Comparison of ENCODE assay signal across 8 mouse cellular contexts in genomic region chr4:138504632-138505101, GRCm38 (mm10). TPM values are rescaled to one million over a fixed set of nuclear protein-coding genes. Genes with fewer than 3 reads are reported as not detected.
DNase-seq lines count a peak whose midpoint lies in the region; ATAC-seq lines count a peak whose summit lies in the region.

No protein-coding gene starts in this region.

- H3K4me3 ChIP-seq in midbrain, embryonic 14.5 days (replicated peaks; ENCODE audit: low read depth, low read length): peak overlapping the region; percentile 17

- peak overlapping the region; percentile 85 for H3K27ac ChIP-seq in midbrain, embryonic 14.5 days (replicated peaks; ENCODE audit: low read depth, low read length)

- H3K9ac ChIP-seq in midbrain, embryonic 14.5 days (replicated peaks; ENCODE audit: low read length): peak overlapping the region; percentile 31; the same call in 1 of the 2 replicates

- no peaks in the 10 kb centered on the region for H3K36me3 ChIP-seq in midbrain, embryonic 14.5 days (ENCODE audit: control insufficient read depth, insufficient read depth, low read length)

- peak; percentile 87 for ATAC-seq in midbrain, embryonic 14.5 days (ENCODE audit: low FRiP score, low TSS enrichment)
- no peak for ATAC-seq in megakaryocyte, adult 5-6 weeks (ENCODE audit: poor library complexity, severe bottlenecking)

- 0% methylated on average over 16 of the region's 16 CpGs for WGBS in midbrain, embryonic 14.5 days

- H3K27me3 ChIP-seq in midbrain, embryonic 14.5 days (ENCODE audit: control insufficient read depth, insufficient read depth, low read length): no peaks in the 10 kb centered on the region

- H3K9me3 ChIP-seq in midbrain, embryonic 14.5 days (ENCODE audit: control insufficient read depth, low read length): no peaks in the 10 kb centered on the region

- H3K4me2 ChIP-seq in midbrain, embryonic 14.5 days (ENCODE audit: low read length): peak overlapping the region; percentile 47

- peaks cover 19% of the 10 kb centered on the region for H3K4me1 ChIP-seq in midbrain, embryonic 14.5 days (ENCODE audit: control insufficient read depth, insufficient read depth, low read length)

- DNase-seq in brain, adult 2 months (ENCODE audit: low read depth, low spot score): peak; percentile 96
- DNase-seq in embryo, embryonic 9.5 days (ENCODE audit: extremely low spot score): peak; percentile 44
- DNase-seq in heart, adult 8-10 months (ENCODE audit: low spot score): peak; percentile 32
- DNase-seq in layer of hippocampus, adult 9-11 months: peak; percentile 89
- DNase-seq in midbrain, embryonic 14.5 days: peak; percentile 87
- DNase-seq in thymus, postnatal 4 days: no peak
- DNase-seq in thymus, adult 18-20 months: no peak

RNA-seq across cellular contexts. Expression of gene Camk2n1, which starts 50.6 kb away (rescaled TPM):
- 10 to 100 TPM; 10.8 to 12.7 (median 11.1) TPM for total RNA-seq in heart, adult 8-10 months (2022)
- polyA plus RNA-seq in midbrain, embryonic 14.5 days (2014; fragmentation: Nextera tagmentation; extraction: Ambion mirVana): 15.4 and 20.5 TPM in 2 replicates
- 0.21 and 0.40 TPM in 2 replicates for total RNA-seq in megakaryocyte, adult 5-6 weeks (2015)
- total RNA-seq in megakaryocyte, adult 5-6 weeks (2017): 0.04 TPM in 1 of 2 replicates, not detected in the other

Comparison
In these comparisons a context has a peak if more than half of its experiments do, and no peak if none do; other contexts are left out.
1. DNase-seq: peak in brain, adult 2 months (single experiment), embryo, embryonic 9.5 days (single experiment), heart, adult 8-10 months (single experiment), layer of hippocampus, adult 9-11 months (single experiment) and midbrain, embryonic 14.5 days (single experiment); none in thymus, postnatal 4 days (single experiment) and thymus, adult 18-20 months (0 of 2).
2. RNA of gene Camk2n1, which starts 50.6 kb away (total RNA-seq): 10.8 to 12.7 TPM in heart, adult 8-10 months; 0.04 to 0.40 TPM in megakaryocyte, adult 5-6 weeks; every median in the first group is over 4 times any median in the second.